Mouse (Mus musculus) lung, adult 2 months (tissue): ENCODE data around the gene Bbx. TPM values are rescaled to one million over a fixed set of nuclear protein-coding genes. Genes with fewer than 3 reads are reported as not detected.

ENCODE experiments used
- DNase-seq: peaks from one replicate; pipeline ENCODE4 v3.0.0; 2022
- H3K4me1 ChIP-seq: fragments of 200-500 bp; 2 replicates; pipeline ENCODE4 v1.6.1; 2011; ENCODE audit warnings: low read length; ENCODE audit not compliant: control insufficient read depth, insufficient read depth
- H3K4me3 ChIP-seq: fragments of 200-500 bp; replicated peaks from 2 replicates; pipeline ENCODE3; 2011; ENCODE audit warnings: low read depth, mild to moderate bottlenecking, control low read depth, low read length; ENCODE audit errors: extremely low read depth
- CTCF ChIP-seq: fragments of 200-500 bp; IDR thresholded peaks from 2 replicates; pipeline ENCODE4 v1.5.1; 2011; ENCODE audit warnings: mild to moderate bottlenecking, low read length, control low read depth; ENCODE audit not compliant: insufficient read depth
- POLR2A ChIP-seq: fragments of 200-500 bp; IDR thresholded peaks from 2 replicates; pipeline ENCODE4 v1.6.1; 2011; ENCODE audit warnings: low read depth, mild to moderate bottlenecking, control low read depth, low read length, borderline replicate concordance; ENCODE audit errors: extremely low read depth
- WGBS: fragments of 180-500 bp; shearing (Covaris S2); methylation state at CpG from one replicate; pipeline ENCODE4 v1.1.7; 2018; 5-methylcytosine and 5-hydroxymethylcytosine counted together
- polyA plus RNA-seq: library from polyadenylated mRNA; depleted of rRNA; stranded (reverse); fragments of >200 nt; gene quantifications from 2 replicates; pipeline ENCODE4 v1.2.3, GENCODE M21; 2012

Bbx gene
- polyA plus RNA-seq, 1 experiment, result 6.8 TPM

- peak; percentile 9 for DNase-seq
- H3K4me1 ChIP-seq, result no peaks in the 10 kb centered on the region
- TF ChIP-seq CTCF (no peak), POLR2A (no peak)
- WGBS, result 59% methylated on average over 8 of the region's 8 CpGs
- H3K4me3 ChIP-seq, result no peak overlapping the region
These were observed 211.3 kb downstream of the Bbx start for GRCm38 (mm10) chr16:50220734-50221501.

GRCm38 (mm10) chr16:50217084-50217483 is 215.1 kb downstream of the Bbx start:
- no peak for DNase-seq
- no peaks in the 10 kb centered on the region for H3K4me1 ChIP-seq
- no peak overlapping the region for H3K4me3 ChIP-seq
- TF ChIP-seq POLR2A (no peak), CTCF (no peak)

- TF ChIP-seq CTCF (no peak), POLR2A (no peak)
- DNase-seq, result no peak
- H3K4me3 ChIP-seq, result no peak overlapping the region
- 92% methylated on average over 4 of the region's 4 CpGs for WGBS
- H3K4me1 ChIP-seq, result no peaks in the 10 kb centered on the region
These were observed 220.5 kb downstream of the Bbx start for GRCm38 (mm10) chr16:50211727-50212126.

GRCm38 (mm10) chr16:50211231-50211630 is 221.0 kb downstream of the Bbx start:
- no peaks in the 10 kb centered on the region for H3K4me1 ChIP-seq
- H3K4me3 ChIP-seq, result no peak overlapping the region
- DNase-seq, result no peak
- WGBS, result 61% methylated on average over 6 of the region's 6 CpGs
- no peak for TF ChIP-seq POLR2A
- TF ChIP-seq CTCF, result no peak

- H3K4me1 ChIP-seq, result no peaks in the 10 kb centered on the region
- DNase-seq, result no peak
- WGBS, result 80% methylated on average over 2 of the region's 2 CpGs
- TF ChIP-seq CTCF (no peak), POLR2A (no peak)
- H3K4me3 ChIP-seq, result no peak overlapping the region
These were observed 221.4 kb downstream of the Bbx start for GRCm38 (mm10) chr16:50210742-50211141.

- DNase-seq, result no peak
- Histone ChIP-seq H3K4me1 (no peaks in the 10 kb centered on the region), H3K4me3 (no peak overlapping the region)
- 66% methylated on average over 3 of the region's 3 CpGs for WGBS
- TF ChIP-seq CTCF (no peak), POLR2A (no peak)
These were observed 227.2 kb downstream of the Bbx start for GRCm38 (mm10) chr16:50204944-50205343.

GRCm38 (mm10) chr16:50201546-50202151 is 230.5 kb downstream of the Bbx start:
- Histone ChIP-seq H3K4me1 (no peaks in the 10 kb centered on the region), H3K4me3 (no peak overlapping the region)
- DNase-seq, result peak; percentile 27
- TF ChIP-seq POLR2A (no peak), CTCF (peak; percentile 75)
- WGBS, result 86% methylated on average over 7 of the region's 7 CpGs

- H3K4me3 ChIP-seq, result no peak overlapping the region
- H3K4me1 ChIP-seq, result no peaks in the 10 kb centered on the region
- TF ChIP-seq POLR2A (no peak), CTCF (no peak)
- 94% methylated on average over 15 of the region's 15 CpGs for WGBS
- DNase-seq, result no peak
These were observed 232.0 kb downstream of the Bbx start for GRCm38 (mm10) chr16:50200214-50200613.

GRCm38 (mm10) chr16:50196118-50196517 is 236.1 kb downstream of the Bbx start:
- no peak for DNase-seq
- 55% methylated on average over 4 of the region's 4 CpGs for WGBS
- TF ChIP-seq POLR2A (no peak), CTCF (no peak)
- Histone ChIP-seq H3K4me1 (no peaks in the 10 kb centered on the region), H3K4me3 (no peak overlapping the region)

- 100% methylated on average over 1 of the region's 1 CpGs for WGBS
- Histone ChIP-seq H3K4me3 (no peak overlapping the region), H3K4me1 (no peaks in the 10 kb centered on the region)
- DNase-seq, result no peak
- no peak for TF ChIP-seq POLR2A
- no peak for TF ChIP-seq CTCF
These were observed 239.6 kb downstream of the Bbx start for GRCm38 (mm10) chr16:50192626-50193025.
